Mouse (Mus musculus) kidney, postnatal 25 days (tissue): ENCODE measurements around the gene Nsrp1.
A peak's percentile ranks its signal among the peaks of the same experiment; 100 is the strongest.

Source experiments
- DNase-seq, 2 experiments: peaks; one replicate each; pipeline ENCODE4 v3.0.0; 2021; ENCODE audit warnings: mixed read lengths in 2 of 2

Gene Nsrp1

GRCm38 (mm10) chr11:77041891-77042290 lies 36.3 kb downstream of the Nsrp1 start:
- no peak for DNase-seq

DNA sequence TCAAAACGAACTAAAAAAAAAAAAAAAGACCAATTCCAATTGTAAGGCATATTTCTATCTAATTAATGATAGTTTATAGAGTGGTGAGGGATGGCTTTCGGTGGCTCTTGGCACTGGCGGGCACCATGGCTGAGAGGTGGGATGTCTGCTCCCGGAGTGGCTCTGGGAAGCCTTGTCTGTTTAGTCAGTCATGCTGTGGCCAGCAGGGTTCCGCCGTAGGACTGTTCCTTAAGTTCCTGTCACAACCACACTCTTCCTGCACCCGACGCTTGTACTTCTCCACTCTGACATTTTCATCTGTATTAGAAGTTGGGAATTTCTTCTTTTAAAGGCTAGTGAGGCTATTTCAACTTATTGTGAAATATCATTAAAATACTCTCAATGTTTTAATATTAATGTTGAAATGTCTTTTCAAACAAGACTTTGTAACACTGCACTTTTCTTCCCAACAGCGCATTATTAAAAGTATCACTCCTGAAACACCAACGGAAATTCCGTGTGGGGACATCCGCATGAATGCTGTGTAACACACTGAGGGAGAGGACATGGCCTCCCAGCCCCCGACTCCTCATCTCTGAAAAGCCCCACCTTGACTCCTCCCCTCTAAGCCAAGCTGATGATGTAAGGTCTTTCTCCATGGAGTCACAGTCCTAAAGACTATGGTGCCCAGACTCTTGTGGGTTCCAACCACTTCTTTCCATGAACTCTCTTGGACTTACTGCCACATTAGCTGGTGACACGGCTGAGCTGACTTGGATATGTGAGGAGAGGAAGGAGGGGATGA lies 46.9 kb downstream of the Nsrp1 start:
- DNase-seq, result no peak

DNA sequence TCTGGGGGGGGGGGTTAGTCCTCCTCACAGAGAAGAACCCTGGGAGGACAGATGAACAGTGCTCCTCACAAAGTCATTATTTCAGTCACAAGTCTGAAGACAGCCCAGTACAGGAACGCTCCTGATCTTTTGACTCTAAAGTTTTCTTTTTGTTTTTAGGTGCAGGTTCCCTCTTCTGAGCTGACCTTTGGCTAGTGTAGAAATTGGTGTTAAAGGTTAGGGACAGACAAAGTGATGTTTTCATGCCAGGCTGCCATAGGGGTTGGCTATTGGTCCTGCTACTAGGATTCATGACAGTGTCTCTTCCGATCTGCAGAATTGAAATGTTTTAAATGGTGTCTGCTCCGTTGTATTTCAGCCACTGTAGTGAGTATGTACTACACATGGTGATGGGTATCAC lies 50.1 kb downstream of the Nsrp1 start:
- DNase-seq, result no peak

GRCm38 (mm10) chr11:77026559-77026958 lies 51.7 kb downstream of the Nsrp1 start:
- DNase-seq, result no peak

DNA sequence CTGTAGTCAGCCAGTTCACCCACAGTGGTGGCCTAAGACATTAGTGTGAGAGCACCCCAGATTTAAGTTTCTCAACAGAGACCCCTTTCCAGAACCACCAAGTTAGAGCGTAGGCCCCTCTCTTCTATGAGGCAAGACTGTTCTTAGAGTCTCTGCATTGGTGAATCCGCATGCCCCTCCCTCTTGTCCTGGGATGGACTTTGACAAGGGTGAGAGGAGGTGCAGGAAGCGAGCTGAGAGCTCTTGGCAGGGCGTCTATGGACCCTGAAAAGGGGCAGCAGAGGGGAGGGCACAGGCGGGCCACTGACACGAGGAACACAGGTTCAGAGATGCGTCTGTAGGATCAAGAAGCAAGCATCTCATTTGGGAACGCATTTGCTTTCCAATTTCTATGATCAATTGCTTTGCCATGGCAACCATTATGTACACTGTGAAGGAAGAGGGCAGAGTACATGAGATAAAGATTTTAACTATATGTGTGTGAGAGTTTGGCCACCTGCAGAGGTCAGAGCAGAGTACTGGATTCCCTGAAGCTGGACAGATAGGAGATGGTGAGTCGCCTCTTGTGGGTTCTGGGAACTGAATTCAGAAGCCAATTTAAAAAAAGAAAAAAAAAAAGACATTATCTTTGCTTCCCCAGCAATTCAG lies 56.4 kb downstream of the Nsrp1 start:
- DNase-seq, result peak in 1 of 2 experiments; percentile 71

DNA sequence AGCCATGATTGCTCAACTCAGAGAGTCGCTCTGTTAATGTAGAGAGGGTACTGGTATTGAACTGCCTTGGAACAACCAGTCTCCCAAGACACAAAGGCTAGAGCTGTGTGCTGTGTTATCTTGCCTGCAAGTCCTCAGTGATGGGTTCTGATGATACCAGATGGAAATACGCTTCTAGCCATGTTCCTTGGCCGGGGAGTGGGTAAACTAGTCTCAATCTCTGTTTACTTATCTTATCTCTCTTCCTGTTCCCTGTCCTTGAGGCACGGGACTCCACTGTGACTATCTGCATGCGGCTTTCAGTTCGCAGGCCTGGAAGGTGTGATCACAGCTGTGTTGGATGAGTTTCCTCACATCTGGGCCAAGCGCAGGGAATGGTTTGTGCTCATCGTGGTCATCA lies 58.7 kb downstream of the Nsrp1 start:
- DNase-seq, result no peak

DNA sequence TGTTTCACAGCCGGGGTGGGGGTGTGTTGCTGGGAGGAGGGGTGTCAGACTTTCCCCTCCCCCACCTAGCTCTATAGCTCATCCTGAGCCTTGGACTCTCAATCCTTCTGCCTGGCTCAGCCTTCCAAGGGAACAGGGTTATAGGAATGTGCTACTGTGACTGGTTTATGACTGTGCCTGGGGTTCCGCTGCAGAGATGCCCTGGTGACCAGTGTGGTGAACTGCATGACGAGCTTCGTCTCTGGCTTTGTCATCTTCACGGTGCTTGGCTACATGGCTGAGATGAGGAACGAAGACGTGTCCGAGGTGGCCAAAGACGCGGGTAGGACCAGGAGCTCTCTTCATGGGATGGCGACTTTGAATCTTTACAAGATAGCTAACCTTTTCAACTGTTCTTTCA lies 60.2 kb downstream of the Nsrp1 start:
- DNase-seq, result no peak

GRCm38 (mm10) chr11:77010762-77011475 lies 67.3 kb downstream of the Nsrp1 start:
- no peak for DNase-seq

GRCm38 (mm10) chr11:77009069-77010025 lies 68.9 kb downstream of the Nsrp1 start:
- peak; percentile 21 to 57 for DNase-seq

- no peak for DNase-seq
Measured at GRCm38 (mm10) chr11:77006616-77007015, 71.6 kb downstream of the Nsrp1 start.

DNA sequence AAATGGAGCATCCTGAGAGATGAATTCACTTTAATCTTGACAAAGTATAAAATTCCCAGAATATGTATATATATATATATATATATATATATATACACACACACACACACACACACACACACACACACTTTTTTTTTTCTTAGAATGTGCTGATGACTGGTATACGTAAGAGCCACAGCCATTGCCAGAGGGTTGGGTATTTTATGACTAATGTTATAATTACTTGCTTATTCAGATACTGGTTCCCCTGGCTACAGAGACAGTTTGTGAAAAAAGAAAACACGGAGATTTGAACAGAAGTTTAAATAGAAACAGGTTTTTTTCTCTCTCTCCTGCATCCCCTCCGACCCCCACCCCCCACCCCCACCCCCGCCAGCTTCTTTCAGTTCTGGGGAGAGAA lies 72.4 kb downstream of the Nsrp1 start:
- no peak for DNase-seq

DNA sequence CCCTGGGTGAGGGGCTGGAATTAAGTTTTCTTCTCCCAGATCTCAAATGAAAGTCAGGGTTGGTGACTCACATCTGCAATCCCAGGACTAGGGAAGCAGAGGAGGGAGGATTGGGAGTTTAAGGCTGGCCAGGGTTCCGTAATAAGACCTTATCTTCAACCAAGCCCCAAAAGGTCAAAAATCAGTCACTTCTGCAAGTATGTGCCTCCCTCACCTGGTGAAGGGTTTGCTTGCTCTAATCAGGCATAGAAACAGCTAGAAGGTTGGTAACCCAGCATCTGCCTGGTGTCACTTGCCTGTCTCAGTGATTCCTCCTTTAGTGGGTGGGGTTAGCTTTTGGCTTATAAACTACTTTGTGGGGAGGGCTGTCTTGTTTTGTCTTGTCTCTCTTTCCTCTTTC lies 75.9 kb downstream of the Nsrp1 start:
- DNase-seq, result no peak

- no peak for DNase-seq
Measured at GRCm38 (mm10) chr11:77000741-77001140, 77.5 kb downstream of the Nsrp1 start.

GRCm38 (mm10) chr11:76998705-76999226 lies 79.5 kb downstream of the Nsrp1 start:
- no peak for DNase-seq

DNA sequence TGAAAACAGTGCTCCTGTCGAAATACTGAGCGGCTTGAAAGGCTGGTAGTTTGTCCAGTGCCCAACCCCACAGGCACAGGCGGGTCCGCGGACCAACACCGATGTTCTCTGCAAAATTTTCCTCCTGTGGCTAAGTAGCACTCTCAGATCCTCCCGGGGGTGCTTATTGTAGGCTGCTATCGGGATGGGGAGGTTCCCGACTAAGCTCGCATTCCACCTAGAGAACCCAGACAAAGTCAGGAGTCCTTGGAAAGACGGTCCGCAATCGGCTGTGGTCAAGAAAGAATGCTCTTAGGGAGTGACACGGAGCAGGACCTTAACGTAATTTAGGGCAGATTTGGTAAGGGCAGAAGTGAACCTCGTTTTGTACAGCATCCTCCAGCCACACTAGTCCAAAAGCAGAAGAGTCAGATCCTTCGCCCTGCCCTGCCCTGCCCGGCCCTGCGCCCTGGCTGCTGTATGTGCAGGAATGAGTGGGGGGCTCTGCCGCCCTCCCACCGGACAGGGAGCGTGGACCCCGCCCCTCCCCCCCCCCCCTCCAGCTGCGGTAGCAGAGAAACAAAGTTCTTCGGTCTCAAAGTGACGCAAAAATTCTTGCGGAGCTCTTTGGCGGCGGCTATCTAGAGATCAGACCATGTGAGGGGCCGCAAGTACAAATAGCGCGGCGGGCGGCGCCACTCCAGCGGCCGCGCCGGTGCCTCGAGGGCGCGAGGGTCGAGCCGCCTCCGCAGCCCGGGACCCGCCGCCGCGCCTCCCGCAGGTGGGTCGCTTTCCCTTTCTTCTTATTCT lies 80.1 kb downstream of the Nsrp1 start, which contains the start of gene Slc6a4:
Slc6a4 (plus strand) TSS at position 688 of the 789 bp plus-strand sequence.
- DNase-seq, result no peak

- DNase-seq, result peak; percentile 85 to 88
Measured at GRCm38 (mm10) chr11:76997305-76997704, 80.9 kb downstream of the Nsrp1 start.

DNA sequence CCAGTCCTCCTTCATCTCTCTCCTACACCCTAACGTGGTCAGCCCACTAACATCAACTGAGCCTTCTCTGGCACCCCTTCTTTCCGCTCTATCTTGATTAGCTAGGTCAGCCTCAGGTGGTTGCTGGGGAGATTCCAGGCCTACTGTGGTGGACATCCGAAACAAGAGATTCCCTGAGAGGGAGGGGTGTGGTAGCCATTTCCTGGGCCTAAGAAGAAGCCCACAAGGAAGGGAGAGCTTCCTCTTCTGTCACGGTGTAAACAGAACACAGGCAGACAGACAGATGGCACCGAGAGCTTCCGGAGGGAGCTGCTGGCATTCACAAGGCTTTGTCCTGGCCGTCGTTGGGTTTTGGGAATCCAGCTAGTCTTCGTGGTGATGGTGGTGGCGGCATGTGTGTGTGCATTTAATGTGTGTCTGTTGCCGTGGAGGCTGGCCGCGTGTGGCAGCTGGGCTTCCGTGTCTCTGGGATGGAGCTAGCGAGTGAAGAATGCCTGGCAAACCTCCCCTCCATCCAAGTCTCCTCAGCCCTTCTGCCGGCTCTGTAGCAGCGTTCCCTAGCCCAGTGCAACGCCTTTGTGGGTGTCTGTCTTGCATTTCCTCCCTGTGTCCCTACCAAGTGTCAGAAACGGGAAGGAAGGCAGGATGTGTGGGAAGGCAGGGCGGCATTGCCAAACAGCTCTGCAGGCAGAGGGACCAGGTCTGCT lies 82.1 kb downstream of the Nsrp1 start:
- peak in 1 of 2 experiments; percentile 9 for DNase-seq
